In genomic region chr5:148758786-148759185, GRCm38 (mm10) we compare ENCODE assay signal across 21 mouse cellular contexts.
DNase-seq lines count a peak whose midpoint lies in the region; ATAC-seq and TF ChIP-seq lines count a peak whose summit lies in the region.
"Had no signal": no experiment of that assay in that cellular context is flagged by ENCODE, and none has a peak within 500 bp of the region (broad histone marks: within the 10 kb centered on the region; RNA-seq: fewer than 3 reads in every experiment).

No protein-coding gene starts in this region.

- peak; percentile 80 for DNase-seq in kidney, adult 2 months
- DNase-seq in kidney, adult 9 months, result peak; percentile 60
- DNase-seq in lung, postnatal 14 days, result peak; percentile 24
- no peak for DNase-seq in yolk sac, embryonic 10.5 days (ENCODE audit: low spot score)
- DNase-seq in heart, adult 2 months, result no peak
- DNase-seq: adrenal gland, adult 2 months; adrenal gland, postnatal 36 days; B cell, adult 2 months; cerebellum, adult 18-20 months; liver, postnatal 0 days; midbrain, embryonic 14.5 days; thymus, postnatal 14 days had no signal

- no peak overlapping the region for H3K9ac ChIP-seq in kidney, embryonic 15.5 days
- no peak overlapping the region for H3K9ac ChIP-seq in embryonic facial prominence, embryonic 15.5 days
- H3K9ac ChIP-seq in heart, adult 2 months (ENCODE audit: low read depth, low read length), result no peak overlapping the region
- H3K9ac ChIP-seq: embryonic facial prominence, embryonic 12.5 days; limb, embryonic 13.5 days; liver, postnatal 0 days had no signal

- H3K4me3 ChIP-seq in kidney, adult 2 months (ENCODE audit: insufficient read depth, low read depth, low read length), result no peak overlapping the region
- no peak overlapping the region for H3K4me3 ChIP-seq in kidney, embryonic 15.5 days (replicated peaks)
- no peak overlapping the region for H3K4me3 ChIP-seq in embryonic facial prominence, embryonic 15.5 days (replicated peaks)
- H3K4me3 ChIP-seq in heart, adult 2 months, result no peak overlapping the region
- H3K4me3 ChIP-seq: embryonic facial prominence, embryonic 12.5 days; erythroblast, embryonic 14.5 days; limb, embryonic 13.5 days had no signal

- peaks cover 6% of the 10 kb centered on the region; the same call in 1 of the 2 replicates for H3K4me1 ChIP-seq in kidney, adult 2 months (ENCODE audit: control insufficient read depth, insufficient read depth, low read length)
- peaks cover 50% of the 10 kb centered on the region for H3K4me1 ChIP-seq in kidney, embryonic 15.5 days
- H3K4me1 ChIP-seq in embryonic facial prominence, embryonic 15.5 days, result peaks cover 14% of the 10 kb centered on the region
- no peaks in the 10 kb centered on the region for H3K4me1 ChIP-seq in heart, adult 2 months (ENCODE audit: control insufficient read depth, insufficient read depth, low read length)

- no peaks in the 10 kb centered on the region for H3K27me3 ChIP-seq in kidney, adult 2 months (replicated peaks; ENCODE audit: control insufficient read depth, insufficient read depth, low read length)
- no peaks in the 10 kb centered on the region for H3K27me3 ChIP-seq in kidney, embryonic 15.5 days
- no peaks in the 10 kb centered on the region for H3K27me3 ChIP-seq in embryonic facial prominence, embryonic 15.5 days
- H3K27me3 ChIP-seq in heart, adult 2 months (ENCODE audit: control insufficient read depth, insufficient read depth, low read length), result no peaks in the 10 kb centered on the region
- H3K27me3 ChIP-seq: embryonic facial prominence, embryonic 12.5 days had no signal

- no peaks in the 10 kb centered on the region for H3K36me3 ChIP-seq in kidney, adult 2 months (ENCODE audit: control insufficient read depth, insufficient read depth, low read length)
- no peaks in the 10 kb centered on the region for H3K36me3 ChIP-seq in kidney, embryonic 15.5 days
- H3K36me3 ChIP-seq in embryonic facial prominence, embryonic 15.5 days, result no peaks in the 10 kb centered on the region
- no peaks in the 10 kb centered on the region for H3K36me3 ChIP-seq in heart, adult 2 months (ENCODE audit: control insufficient read depth, insufficient read depth, low read length)
- H3K36me3 ChIP-seq: embryonic facial prominence, embryonic 12.5 days; limb, embryonic 13.5 days had no signal

- no peaks in the 10 kb centered on the region for H3K9me3 ChIP-seq in kidney, embryonic 15.5 days (replicated peaks)
- no peaks in the 10 kb centered on the region for H3K9me3 ChIP-seq in embryonic facial prominence, embryonic 15.5 days (replicated peaks)

- no peak overlapping the region for H3K27ac ChIP-seq in kidney, adult 2 months (ENCODE audit: insufficient read depth, low read depth, low read length)
- no peak overlapping the region for H3K27ac ChIP-seq in kidney, embryonic 15.5 days
- no peak overlapping the region for H3K27ac ChIP-seq in embryonic facial prominence, embryonic 15.5 days (replicated peaks)
- H3K27ac ChIP-seq in heart, adult 2 months, result no peak overlapping the region
- H3K27ac ChIP-seq: embryonic facial prominence, embryonic 12.5 days; limb, embryonic 13.5 days had no signal

- no peak for TF ChIP-seq EP300 in heart, adult 2 months (IDR thresholded peaks at IDR 0.05; ENCODE audit: insufficient read depth, low read depth, low read length)

- no peaks in the 10 kb centered on the region for H3K79me2 ChIP-seq in heart, adult 2 months (replicated peaks; ENCODE audit: control insufficient read depth, insufficient read depth, low read length)

- intact Hi-C loops in heart, adult 2 months (cut with DNase I), result no loop called here

- no peak for TF ChIP-seq CTCF in kidney, adult 2 months (conservative IDR thresholded peaks at IDR 0.05; ENCODE audit: insufficient read depth, insufficient read length, low read depth, low read length)
- no peak for TF ChIP-seq CTCF in heart, adult 2 months (IDR thresholded peaks at IDR 0.05)

- no peak for TF ChIP-seq POLR2A in kidney, adult 2 months (IDR thresholded peaks at IDR 0.05; ENCODE audit: low read depth, low read length)
- TF ChIP-seq POLR2A in heart, adult 2 months (IDR thresholded peaks at IDR 0.05; ENCODE audit: insufficient read depth, low read depth, low read length), result no peak

- WGBS in kidney, adult 2 months, result 46% methylated on average over 7 of the region's 7 CpGs
- WGBS in kidney, embryonic 15.5 days, result 78% methylated on average over 7 of the region's 7 CpGs
- WGBS in embryonic facial prominence, embryonic 15.5 days, result 61% methylated on average over 7 of the region's 7 CpGs
- WGBS in heart, adult 2 months, result 59% methylated on average over 7 of the region's 7 CpGs

- no peak for ATAC-seq in kidney, embryonic 15.5 days (replicated peaks; ENCODE audit: low FRiP score)
- peak; percentile 6; the same call in 1 of the 2 replicates for ATAC-seq in embryonic facial prominence, embryonic 15.5 days (ENCODE audit: insufficient number of reproducible peaks, low FRiP score, low TSS enrichment, low read depth)
- ATAC-seq: activated CD4-positive, CD25-positive, alpha-beta regulatory T cell, adult 4 months; forebrain, embryonic 16.5 days; hindbrain, embryonic 16.5 days; liver, postnatal 0 days had no signal

- no peak overlapping the region for H3K4me2 ChIP-seq in kidney, embryonic 15.5 days
- H3K4me2 ChIP-seq in embryonic facial prominence, embryonic 15.5 days (replicated peaks), result no peak overlapping the region
- H3K4me2 ChIP-seq: embryonic facial prominence, embryonic 12.5 days; limb, embryonic 13.5 days; liver, embryonic 11.5 days had no signal

Comparison
In these comparisons a context has a peak if more than half of its experiments do, and no peak if none do; other contexts are left out.
1. DNase-seq: peak in kidney, adult 2 months (single experiment), kidney, adult 9 months (single experiment) and lung, postnatal 14 days (single experiment); none in yolk sac, embryonic 10.5 days (single experiment) and heart, adult 2 months (0 of 2).